Mouse (Mus musculus): Measurements from ENCODE around the gene Ppp1r1c. TPM values are rescaled to one million over a fixed set of nuclear protein-coding genes. Genes with fewer than 3 reads are reported as not detected.
"Not testable (repeated sequence)": the region's sequence is repeated elsewhere in the genome, so short reads cannot be mapped to it uniquely, and the experiment has no call there.

Ppp1r1c gene
- polyA plus RNA-seq, 1 experiment = not detected

DNA sequence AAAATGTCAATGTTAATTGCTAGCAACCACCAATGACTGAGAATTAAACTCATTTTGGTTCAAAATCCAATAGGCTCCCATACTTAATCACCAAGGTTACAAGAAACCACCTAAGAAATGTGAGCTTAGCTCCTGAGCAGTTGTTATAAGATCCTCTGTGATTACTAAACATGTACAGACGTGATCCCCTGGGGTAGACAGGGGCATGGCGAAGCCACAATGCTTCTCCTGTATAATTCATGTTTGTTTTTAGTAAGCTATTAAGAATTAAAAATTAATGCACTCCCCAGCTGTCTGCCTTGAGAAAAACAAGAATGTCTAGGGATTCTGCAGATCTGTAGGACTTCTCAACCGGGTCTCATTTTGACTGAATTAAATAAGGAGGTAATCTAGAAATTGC lies 112.0 kb downstream of the Ppp1r1c start:
- 82% methylated on average over 3 of the region's 3 CpGs for WGBS
- TF ChIP-seq CTCF (IDR thresholded peaks at IDR 0.05; ENCODE audit: insufficient read depth, low read length) (no peak), POLR2A (IDR thresholded peaks at IDR 0.05; ENCODE audit: borderline replicate concordance, extremely low read depth, low read depth, low read length) (no peak)
- DNase-seq = no peak
- Histone ChIP-seq H3K4me1 (ENCODE audit: control insufficient read depth, insufficient read depth, low read length) (no peaks in the 10 kb centered on the region), H3K4me3 (replicated peaks; ENCODE audit: extremely low read depth, low read depth, low read length) (no peak overlapping the region)

DNA sequence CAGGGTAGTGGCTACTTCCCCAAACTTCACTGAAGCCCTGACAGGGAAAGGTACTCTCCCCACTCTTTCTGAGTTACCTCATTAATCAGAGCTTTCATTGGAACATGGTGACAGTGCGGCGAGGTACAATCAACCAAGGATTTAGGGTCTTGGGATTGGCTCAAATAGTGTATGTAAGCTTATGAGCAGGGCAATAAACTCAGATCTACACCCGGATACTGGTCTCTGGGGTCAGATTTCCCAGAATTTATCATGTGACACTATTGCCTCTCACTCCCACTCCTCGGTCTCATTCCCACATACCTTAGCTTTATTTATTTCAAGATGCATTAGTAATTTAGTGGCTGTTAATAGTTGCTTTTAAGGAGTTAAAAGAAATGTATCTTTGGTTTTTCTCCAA lies 118.3 kb downstream of the Ppp1r1c start:
- 65% methylated on average over 4 of the region's 4 CpGs for WGBS
- TF ChIP-seq POLR2A (IDR thresholded peaks at IDR 0.05; ENCODE audit: borderline replicate concordance, extremely low read depth, low read depth, low read length) (no peak), CTCF (IDR thresholded peaks at IDR 0.05; ENCODE audit: insufficient read depth, low read length) (no peak)
- H3K4me3 ChIP-seq (replicated peaks; ENCODE audit: extremely low read depth, low read depth, low read length) = no peak overlapping the region

DNA sequence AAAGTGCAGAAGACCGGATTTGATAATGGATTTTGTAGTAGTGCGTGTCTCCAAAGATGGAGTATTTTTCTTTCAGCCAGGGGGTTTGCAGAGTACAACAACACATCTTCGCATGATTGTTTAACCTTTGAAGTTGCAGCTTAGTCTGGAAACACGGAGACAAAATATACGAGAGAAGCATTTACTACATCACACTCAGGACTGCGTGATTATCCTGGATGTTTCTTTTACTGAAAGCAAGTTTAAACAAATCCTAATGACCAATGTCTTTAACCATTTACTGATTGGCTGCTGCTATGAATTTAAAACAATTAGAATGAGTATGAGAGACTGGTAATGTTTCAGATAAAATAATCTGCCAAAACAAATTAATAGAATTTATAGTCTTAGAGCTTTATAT lies 131.5 kb downstream of the Ppp1r1c start:
- no peak for TF ChIP-seq POLR2A (IDR thresholded peaks at IDR 0.05; ENCODE audit: borderline replicate concordance, extremely low read depth, low read depth, low read length)
- no peak for TF ChIP-seq CTCF (IDR thresholded peaks at IDR 0.05; ENCODE audit: insufficient read depth, low read length)
- WGBS = 45% methylated on average over 6 of the region's 6 CpGs

More for the DNA sequence above, 118.3 kb downstream of the Ppp1r1c start:
- no peaks in the 10 kb centered on the region for H3K4me1 ChIP-seq (ENCODE audit: control insufficient read depth, insufficient read depth, low read length)
- DNase-seq = no peak

DNA sequence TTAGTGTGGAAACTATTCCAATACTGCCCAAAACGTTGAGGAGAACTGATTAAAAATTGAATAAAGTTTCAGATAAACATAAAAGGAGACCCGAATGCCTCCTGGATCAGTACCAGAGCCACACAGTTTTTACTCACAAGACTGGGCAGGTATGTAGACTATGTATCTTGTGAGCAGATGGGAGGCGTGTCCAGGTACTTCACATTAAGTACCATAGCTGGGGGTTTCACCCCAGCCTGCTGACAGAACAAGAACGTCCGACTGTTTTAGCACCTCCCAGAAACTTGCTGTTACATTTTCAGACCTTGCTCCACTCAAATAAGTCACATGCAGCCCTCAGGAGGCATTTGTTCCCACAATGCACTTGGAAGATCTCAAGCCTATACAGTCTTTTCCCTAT lies 131.9 kb downstream of the Ppp1r1c start:
- 33% methylated on average over 5 of the region's 5 CpGs for WGBS
- no peak overlapping the region for H3K4me3 ChIP-seq (replicated peaks; ENCODE audit: extremely low read depth, low read depth, low read length)
- no peak for TF ChIP-seq CTCF (IDR thresholded peaks at IDR 0.05; ENCODE audit: insufficient read depth, low read length)
- TF ChIP-seq POLR2A (IDR thresholded peaks at IDR 0.05; ENCODE audit: borderline replicate concordance, extremely low read depth, low read depth, low read length) = no peak
- no peak for DNase-seq
- no peaks in the 10 kb centered on the region for H3K4me1 ChIP-seq (ENCODE audit: control insufficient read depth, insufficient read depth, low read length)

More for the DNA sequence above, 131.5 kb downstream of the Ppp1r1c start:
- Histone ChIP-seq H3K4me3 (replicated peaks; ENCODE audit: extremely low read depth, low read depth, low read length) (no peak overlapping the region), H3K4me1 (ENCODE audit: control insufficient read depth, insufficient read depth, low read length) (no peaks in the 10 kb centered on the region)
- DNase-seq = no peak

DNA sequence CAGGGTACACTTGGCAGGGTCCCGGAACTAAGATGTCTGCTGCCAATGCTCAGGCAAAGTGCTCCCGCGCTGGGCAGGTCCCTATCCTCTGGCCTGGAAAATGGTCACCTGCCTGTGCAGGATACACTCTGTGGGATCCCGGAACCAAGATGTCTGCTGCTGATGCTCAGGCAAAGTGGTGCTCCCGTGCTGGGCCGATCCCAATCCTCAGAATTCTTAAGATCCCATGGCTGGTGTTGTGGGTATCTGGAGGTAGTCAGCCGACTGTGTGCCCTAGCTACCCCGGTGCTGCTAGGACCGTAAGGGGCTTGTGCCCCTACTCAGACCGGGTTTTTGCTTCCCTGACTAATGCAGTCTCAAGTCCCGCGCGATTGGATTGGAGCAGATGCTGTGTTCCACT lies 139.8 kb downstream of the Ppp1r1c start:
- not testable (repeated sequence) for H3K4me3 ChIP-seq (replicated peaks; ENCODE audit: extremely low read depth, low read depth, low read length); H3K4me1 ChIP-seq (ENCODE audit: control insufficient read depth, insufficient read depth, low read length); DNase-seq
- 87% methylated on average over 13 of the region's 13 CpGs for WGBS

DNA sequence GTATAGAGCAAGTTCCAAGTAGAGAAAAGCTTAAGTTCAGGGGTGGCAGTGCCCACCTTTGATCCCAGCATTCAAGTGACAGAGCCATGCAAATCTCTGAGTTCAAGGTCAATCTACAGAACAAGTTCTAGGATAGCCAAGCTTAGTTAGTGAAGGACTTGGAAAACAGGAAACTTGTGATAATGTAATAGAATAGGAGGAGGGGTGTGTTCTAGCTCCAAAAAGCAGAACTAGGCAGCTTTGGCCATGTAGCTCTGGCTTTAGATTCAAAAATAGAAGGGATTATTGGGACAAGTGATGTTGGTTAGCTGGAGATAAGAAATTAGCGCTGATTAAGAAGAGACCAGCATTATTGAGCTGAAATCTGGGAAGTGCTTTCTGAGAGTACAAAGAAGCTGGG lies 149.3 kb downstream of the Ppp1r1c start:
- no peak for DNase-seq
- no peak for TF ChIP-seq CTCF (IDR thresholded peaks at IDR 0.05; ENCODE audit: insufficient read depth, low read length)
- Histone ChIP-seq H3K4me1 (ENCODE audit: control insufficient read depth, insufficient read depth, low read length) (no peaks in the 10 kb centered on the region), H3K4me3 (replicated peaks; ENCODE audit: extremely low read depth, low read depth, low read length) (no peak overlapping the region)
- WGBS = 79% methylated on average over 1 of the region's 1 CpGs

DNA sequence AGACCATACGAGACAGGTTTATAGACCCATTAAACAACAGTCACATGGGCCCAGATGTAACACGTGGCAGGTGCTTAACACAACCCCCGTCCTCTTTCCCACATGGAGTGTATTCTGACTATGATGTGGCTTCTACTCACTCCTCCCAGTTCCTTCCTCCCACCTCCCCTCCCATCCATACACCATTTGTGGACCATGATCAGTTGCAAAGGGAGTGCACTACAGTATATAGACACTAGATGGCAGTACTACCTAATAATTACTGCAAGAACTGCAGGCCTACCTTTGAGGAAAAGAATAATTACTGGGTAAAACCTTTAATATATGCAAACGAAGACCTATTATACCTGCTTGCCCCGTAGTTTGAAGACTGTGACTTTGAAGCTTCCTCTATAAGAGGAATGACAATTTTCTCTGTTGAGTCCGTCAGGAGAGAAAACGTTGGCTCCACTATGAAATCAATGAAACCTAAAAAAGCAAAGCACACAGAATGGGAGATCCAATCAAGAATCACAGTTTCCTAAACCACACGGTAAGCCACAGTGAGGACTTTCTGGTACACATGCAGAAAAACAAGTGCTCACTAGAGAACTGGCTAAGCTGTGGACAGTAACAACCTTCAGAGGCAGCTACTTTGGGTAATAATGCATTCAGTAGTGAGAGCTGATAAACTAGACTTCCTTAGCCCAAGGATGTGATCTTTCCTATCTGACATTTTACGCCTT lies 157.9 kb downstream of the Ppp1r1c start:
- peak; percentile 4 for DNase-seq
- WGBS = 45% methylated on average over 9 of the region's 9 CpGs
- Histone ChIP-seq H3K4me3 (replicated peaks; ENCODE audit: extremely low read depth, low read depth, low read length) (no peak overlapping the region), H3K4me1 (ENCODE audit: control insufficient read depth, insufficient read depth, low read length) (no peaks in the 10 kb centered on the region)
- TF ChIP-seq CTCF (IDR thresholded peaks at IDR 0.05; ENCODE audit: insufficient read depth, low read length) = peak; percentile 43; the same call in 1 of the 2 replicates
- TF ChIP-seq POLR2A (IDR thresholded peaks at IDR 0.05; ENCODE audit: borderline replicate concordance, extremely low read depth, low read depth, low read length) = no peak

Other genes starting within 250 kb of the Ppp1r1c start
- gene Itprid2, start 72.4 kb upstream of the Ppp1r1c start, polyA plus RNA-seq (2012; rRNA removed) = 6.5 and 11.5 TPM in 2 replicates

Data from lung, adult 2 months (tissue).